Mouse (Mus musculus) erythroblast, embryonic 14.5 days (primary cell): Measurements from ENCODE around the gene Lrrc32.

Experiments used
- GATA1 ChIP-seq: IDR thresholded peaks from 2 replicates; pipeline ENCODE4 v1.6.1; 2012; ENCODE audit warnings: low read length, inconsistent platforms, mixed read lengths
- TAL1 ChIP-seq: IDR thresholded peaks from 3 replicates; pipeline ENCODE4 v1.6.1; 2012; ENCODE audit warnings: low read length, inconsistent platforms, mixed read lengths

GRCm38 (mm10) chr7:98510961-98511958 lies 22.2 kb downstream of the Lrrc32 start:
- TF ChIP-seq GATA1 (no peak), TAL1 (no peak)
